Mouse (Mus musculus) left cerebral cortex, adult 6 months (tissue): ENCODE measurements around the gene Hspa1a. TPM values are rescaled to one million over a fixed set of nuclear protein-coding genes. Genes with fewer than 3 reads are reported as not detected.

Source experiments
- long read RNA-seq, 2 experiments: library from polyadenylated mRNA; unstranded; transcript quantifications; one replicate each; pipeline ENCODE4 v2.0.0; 2019 to 2020
- polyA plus RNA-seq: library from polyadenylated mRNA; unstranded; fragments of <200 nt; fragmentation: Nextera tagmentation; gene quantifications from 2 replicates; pipeline ENCODE4 v1.2.3, GENCODE M21; 2021

Hspa1a gene
- 5.3 and 7.0 TPM in 2 replicates for polyA plus RNA-seq
- long read RNA-seq, experiment 1, transcript Hspa1a-201 (1 exons, 2,967 nt): major isoform, 49 of 49 reads
- long read RNA-seq, experiment 1, partial matches to known transcripts: 0 of 49 reads
- long read RNA-seq, experiment 1, other reads (novel, unspliced or antisense): 0 of 49 reads
- long read RNA-seq, experiment 2, transcript Hspa1a-201 (1 exons, 2,967 nt): major isoform, 19 of 19 reads
- long read RNA-seq, experiment 2, partial matches to known transcripts: 0 of 19 reads
- long read RNA-seq, experiment 2, other reads (novel, unspliced or antisense): 0 of 19 reads

GRCm38 (mm10) chr17:34972069-34972749, at the start of gene Hspa1a, which contains the start of gene Hspa1l:
Gene Hspa1a (minus strand): TSS chr17:34972156.
Gene Hspa1l (plus strand): TSS chr17:34972703.

DNA sequence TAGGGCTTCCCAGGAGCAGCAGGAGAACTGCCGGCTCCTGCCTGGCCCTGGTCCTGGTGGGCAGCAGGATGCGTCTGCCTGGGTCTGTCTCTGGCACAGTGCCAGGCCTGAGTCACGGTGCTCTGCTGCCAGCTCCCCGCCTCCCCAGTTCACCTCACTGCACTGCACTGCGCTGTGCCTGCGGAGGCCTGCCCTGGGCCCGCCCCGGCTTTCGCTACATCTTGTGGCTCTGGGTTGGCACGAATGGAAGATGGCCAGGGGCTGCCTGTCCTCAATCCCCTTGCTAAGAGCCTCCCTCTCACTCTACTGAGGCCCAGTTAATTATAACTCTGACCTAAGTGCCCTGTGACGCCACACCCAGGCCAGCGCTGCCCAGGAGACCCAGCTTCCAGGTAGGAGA, 44.4 kb upstream of the Hspa1a start, which contains the start of gene Vwa7:
Vwa7 (plus strand) TSS at position 204 of the 400 bp plus-strand sequence.

DNA sequence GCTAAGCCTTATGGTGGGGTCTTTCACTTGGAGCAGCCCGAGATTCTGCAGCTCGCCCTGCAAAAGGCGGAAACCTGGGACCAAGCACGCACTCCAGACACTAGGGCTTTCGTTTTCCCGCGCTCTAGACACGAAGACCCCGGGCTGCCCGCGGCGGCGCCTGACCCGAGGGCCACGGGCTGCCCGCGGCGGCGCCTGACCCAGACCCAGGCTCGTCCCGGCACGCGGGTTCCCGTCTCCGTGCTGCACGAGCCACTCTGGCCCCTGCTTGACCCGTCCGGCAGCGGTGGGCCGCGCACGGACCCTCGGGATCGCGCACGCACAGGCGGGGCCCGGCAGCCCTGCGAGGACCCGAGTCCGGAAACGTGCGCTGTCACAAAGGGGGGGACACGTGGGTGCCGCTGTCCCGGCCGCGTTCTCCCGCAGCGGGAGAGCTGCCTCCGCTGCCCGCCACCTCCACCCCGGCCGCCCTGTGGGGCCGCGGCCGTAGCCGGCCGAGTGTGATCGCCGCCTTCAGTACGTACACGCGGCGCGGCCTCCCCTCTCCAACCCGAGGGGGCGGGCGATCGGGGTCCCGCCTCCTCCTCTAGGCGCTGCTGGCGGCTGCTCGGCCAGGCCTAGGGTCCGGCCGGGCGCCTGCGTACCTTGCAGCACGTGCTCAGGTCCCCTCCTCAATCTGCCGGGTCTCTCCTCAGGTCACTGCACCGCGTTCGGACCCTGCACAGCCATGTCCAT, 28.9 kb upstream of the Hspa1a start, which contains the start of gene Vars:
Vars (plus strand) TSS at position 271 of the 735 bp plus-strand sequence.

DNA sequence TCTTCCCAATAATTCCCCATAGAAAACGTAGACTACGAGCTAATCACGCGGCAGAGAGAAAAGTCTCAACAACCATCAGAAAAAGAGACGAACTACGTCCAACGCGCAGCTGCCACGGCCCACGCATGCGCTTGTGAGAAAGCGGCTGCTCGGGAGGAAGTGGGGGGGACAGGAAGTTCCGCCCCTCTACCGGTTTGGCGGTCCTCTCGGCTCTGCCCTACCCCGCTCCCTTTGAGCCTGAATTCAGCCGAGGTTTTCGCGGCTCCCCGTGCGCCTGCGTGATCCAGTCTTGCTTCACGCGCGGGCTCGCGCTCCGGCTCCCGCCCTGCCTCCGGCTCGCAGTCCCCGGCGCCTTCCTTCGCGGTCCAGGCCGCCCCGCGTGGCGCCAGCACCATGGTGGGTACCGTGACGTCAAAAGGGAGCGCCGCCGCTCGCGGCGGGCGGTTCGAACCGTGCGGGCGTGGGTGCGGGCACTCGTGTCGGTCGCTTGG, 9.8 kb upstream of the Hspa1a start, which contains the start of gene Lsm2:
Lsm2 (plus strand) TSS at position 173 of the 491 bp plus-strand sequence.

DNA sequence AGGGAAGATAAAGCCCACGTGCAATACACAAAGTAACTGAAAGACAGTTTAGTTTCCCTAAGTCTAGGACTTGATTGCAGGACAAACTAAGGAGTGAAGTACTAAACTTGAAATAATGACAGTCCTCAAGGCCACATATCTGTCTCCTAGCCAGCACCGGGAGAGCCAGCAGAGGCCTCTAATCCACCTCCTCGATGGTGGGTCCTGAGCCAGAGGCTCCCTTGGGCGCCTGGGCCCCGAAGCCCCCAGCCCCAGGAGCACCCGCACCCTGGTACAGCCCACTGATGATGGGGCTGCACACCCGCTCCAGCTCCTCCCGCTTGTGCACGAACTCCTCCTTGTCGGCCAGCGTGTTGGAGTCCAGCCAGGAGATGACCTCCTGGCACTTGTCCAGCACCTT, 2.1 kb downstream of the Hspa1a start, which contains the start of gene Gm20481:
Gm20481 (plus strand) TSS at position 91 of the 400 bp plus-strand sequence.

GRCm38 (mm10) chr17:34959130-34959778, 12.7 kb downstream of the Hspa1a start, which contains the start of gene Hspa1b:
Gene Hspa1b (minus strand): TSS chr17:34959238.

GRCm38 (mm10) chr17:34931061-34931734, 40.8 kb downstream of the Hspa1a start, which contains the start of gene Neu1:
Gene Neu1 (plus strand): TSS chr17:34931253.

Other genes with a start within 250 kb of the Hspa1a start
- 3.9 and 8.9 TPM in 2 replicates for gene C4b, start 228.3 kb downstream of the Hspa1a start, polyA plus RNA-seq
- not detected in 2 replicates for gene Cyp21a1, start 167.6 kb downstream of the Hspa1a start, polyA plus RNA-seq
- gene Stk19, start 135.2 kb downstream of the Hspa1a start, polyA plus RNA-seq: 60.8 and 64.9 TPM in 2 replicates
- 25.6 and 26.2 TPM in 2 replicates for gene Dxo, start 135.1 kb downstream of the Hspa1a start, polyA plus RNA-seq
- 20.2 and 21.7 TPM in 2 replicates for gene Skiv2l, start 121.9 kb downstream of the Hspa1a start, polyA plus RNA-seq
- 34.1 and 37.6 TPM in 2 replicates for gene Nelfe, start 121.8 kb downstream of the Hspa1a start, polyA plus RNA-seq
- 0.39 and 0.50 TPM in 2 replicates for gene Cfb, start 109.6 kb downstream of the Hspa1a start, polyA plus RNA-seq
- 0.17 and 0.25 TPM in 2 replicates for gene Zbtb12, start 92.7 kb downstream of the Hspa1a start, polyA plus RNA-seq
- not detected in 2 replicates for gene Gm20547, start 90.1 kb downstream of the Hspa1a start, polyA plus RNA-seq
- 2.7 and 3.3 TPM in 2 replicates for gene C2, start 73.9 kb downstream of the Hspa1a start, polyA plus RNA-seq
- gene Ehmt2, start 73.7 kb downstream of the Hspa1a start, polyA plus RNA-seq: 20.4 and 20.9 TPM in 2 replicates
- gene Slc44a4, start 57.7 kb downstream of the Hspa1a start, polyA plus RNA-seq: 0.48 TPM in 2 replicates
- gene Neu1, start 40.9 kb downstream of the Hspa1a start, polyA plus RNA-seq: 30.2 and 37.0 TPM in 2 replicates
- gene Hspa1b, start 12.9 kb downstream of the Hspa1a start, polyA plus RNA-seq: 0.48 and 1.1 TPM in 2 replicates
- not detected in 2 replicates for gene Gm20481, start 2.2 kb downstream of the Hspa1a start, polyA plus RNA-seq
- 0.90 and 1.5 TPM in 2 replicates for gene Hspa1l, start 547 bp upstream of the Hspa1a start, polyA plus RNA-seq
- gene Lsm2, start 9.7 kb upstream of the Hspa1a start, polyA plus RNA-seq: 33.6 and 33.9 TPM in 2 replicates
- 15.7 and 17.2 TPM in 2 replicates for gene Vars, start 28.8 kb upstream of the Hspa1a start, polyA plus RNA-seq
- gene Vwa7, start 44.4 kb upstream of the Hspa1a start, polyA plus RNA-seq: 0.13 and 0.25 TPM in 2 replicates
- 0.89 and 0.92 TPM in 2 replicates for gene Sapcd1, start 55.9 kb upstream of the Hspa1a start, polyA plus RNA-seq
- gene Msh5, start 74.6 kb upstream of the Hspa1a start, polyA plus RNA-seq: 0.37 and 0.45 TPM in 2 replicates
- gene Clic1, start 77.8 kb upstream of the Hspa1a start, polyA plus RNA-seq: 22.7 and 26.4 TPM in 2 replicates
- gene Ddah2, start 86.9 kb upstream of the Hspa1a start, polyA plus RNA-seq: 20.0 and 22.8 TPM in 2 replicates
- gene Ly6g6c, start 93.2 kb upstream of the Hspa1a start, polyA plus RNA-seq: not detected in 2 replicates
- gene Mpig6b, start 94.0 kb upstream of the Hspa1a start, polyA plus RNA-seq: not detected in 2 replicates
- 2.4 and 3.7 TPM in 2 replicates for gene Ly6g6e, start 104.7 kb upstream of the Hspa1a start, polyA plus RNA-seq
- gene Ly6g6d, start 105.9 kb upstream of the Hspa1a start, polyA plus RNA-seq: 1.6 and 2.3 TPM in 2 replicates
- 1.6 and 2.2 TPM in 2 replicates for gene Ly6g6f, start 113.5 kb upstream of the Hspa1a start, polyA plus RNA-seq
- gene Abhd16a, start 117.1 kb upstream of the Hspa1a start, polyA plus RNA-seq: 102 and 121 TPM in 2 replicates
- gene Ly6g5c, start 136.1 kb upstream of the Hspa1a start, polyA plus RNA-seq: not detected in 2 replicates
- not detected in 2 replicates for gene Ly6g5b, start 143.3 kb upstream of the Hspa1a start, polyA plus RNA-seq
- gene Gpank1, start 149.3 kb upstream of the Hspa1a start, polyA plus RNA-seq: 21.2 and 22.7 TPM in 2 replicates
- 240 and 277 TPM in 2 replicates for gene Csnk2b, start 149.9 kb upstream of the Hspa1a start, polyA plus RNA-seq
- gene D17H6S53E, start 154.2 kb upstream of the Hspa1a start, polyA plus RNA-seq: 32.3 and 43.2 TPM in 2 replicates
- not detected in 2 replicates for gene Apom, start 159.9 kb upstream of the Hspa1a start, polyA plus RNA-seq
- 59.0 and 84.6 TPM in 2 replicates for gene Bag6, start 163.0 kb upstream of the Hspa1a start, polyA plus RNA-seq
- gene Prrc2a, start 192.7 kb upstream of the Hspa1a start, polyA plus RNA-seq: 14.9 and 37.9 TPM in 2 replicates
- 32.2 and 36.1 TPM in 2 replicates for gene Aif1, start 203.9 kb upstream of the Hspa1a start, polyA plus RNA-seq
- 26.1 and 36.8 TPM in 2 replicates for gene Lst1, start 216.3 kb upstream of the Hspa1a start, polyA plus RNA-seq
- gene Ltb, start 222.3 kb upstream of the Hspa1a start, polyA plus RNA-seq: 0.48 and 0.93 TPM in 2 replicates
- gene Tnf, start 229.9 kb upstream of the Hspa1a start, polyA plus RNA-seq: not detected in 2 replicates
- gene Lta, start 233.2 kb upstream of the Hspa1a start, polyA plus RNA-seq: 0.15 TPM in 1 of 2 replicates, not detected in the other
- not detected in 2 replicates for gene Gm16181, start 248.7 kb upstream of the Hspa1a start, polyA plus RNA-seq